Mouse (Mus musculus): ENCODE data around the gene Otulinl. TPM values are rescaled to one million over a fixed set of nuclear protein-coding genes. Genes with fewer than 3 reads are reported as not detected.

The Otulinl gene
- polyA plus RNA-seq, 1 experiment: 3.1 TPM

- Histone ChIP-seq H3K27me3 (ENCODE audit: control insufficient read depth, insufficient read depth, low read length) (no peaks in the 10 kb centered on the region), H3K4me1 (ENCODE audit: control insufficient read depth, insufficient read depth, low read length) (peaks cover 5% of the 10 kb centered on the region), H3K27ac (ENCODE audit: control insufficient read depth, insufficient read depth, low read depth, low read length) (no peak overlapping the region), H3K4me3 (ENCODE audit: control insufficient read depth, low read depth, low read length) (no peak overlapping the region), H3K36me3 (ENCODE audit: control insufficient read depth, insufficient read depth, low read length) (no peaks in the 10 kb centered on the region)
- TF ChIP-seq CTCF (IDR thresholded peaks at IDR 0.05; ENCODE audit: control insufficient read depth, insufficient read depth, insufficient replicate concordance, low read depth, low read length): no peak
- no peak for TF ChIP-seq POLR2A (IDR thresholded peaks at IDR 0.05; ENCODE audit: control insufficient read depth, low read depth, low read length)
Measured at GRCm38 (mm10) chr15:27633941-27634900, 47.2 kb downstream of the Otulinl start.

GRCm38 (mm10) chr15:27630601-27631383, 50.6 kb downstream of the Otulinl start, which contains the start of gene Otulin:
Gene Otulin (minus strand): TSS chr15:27630693.
- H3K27ac ChIP-seq (ENCODE audit: control insufficient read depth, insufficient read depth, low read depth, low read length): peak within 1 kb of the TSS; percentile 70
- TF ChIP-seq POLR2A (IDR thresholded peaks at IDR 0.05; ENCODE audit: control insufficient read depth, low read depth, low read length): peak; percentile 84
- no peak for TF ChIP-seq CTCF (IDR thresholded peaks at IDR 0.05; ENCODE audit: control insufficient read depth, insufficient read depth, insufficient replicate concordance, low read depth, low read length)
- H3K27me3 ChIP-seq (ENCODE audit: control insufficient read depth, insufficient read depth, low read length): no peaks in the 10 kb centered on the region
- H3K4me3 ChIP-seq (ENCODE audit: control insufficient read depth, low read depth, low read length): peak within 1 kb of the TSS; percentile 95
- H3K4me1 ChIP-seq (ENCODE audit: control insufficient read depth, insufficient read depth, low read length): peaks cover 5% of the 10 kb centered on the region
- no peaks in the 10 kb centered on the region for H3K36me3 ChIP-seq (ENCODE audit: control insufficient read depth, insufficient read depth, low read length)

- Histone ChIP-seq H3K4me1 (ENCODE audit: control insufficient read depth, insufficient read depth, low read length) (peaks cover 5% of the 10 kb centered on the region), H3K4me3 (ENCODE audit: control insufficient read depth, low read depth, low read length) (peak overlapping the region; percentile 95), H3K27me3 (ENCODE audit: control insufficient read depth, insufficient read depth, low read length) (no peaks in the 10 kb centered on the region), H3K36me3 (ENCODE audit: control insufficient read depth, insufficient read depth, low read length) (no peaks in the 10 kb centered on the region), H3K27ac (ENCODE audit: control insufficient read depth, insufficient read depth, low read depth, low read length) (peak overlapping the region; percentile 60)
- TF ChIP-seq POLR2A (IDR thresholded peaks at IDR 0.05; ENCODE audit: control insufficient read depth, low read depth, low read length) (no peak), CTCF (IDR thresholded peaks at IDR 0.05; ENCODE audit: control insufficient read depth, insufficient read depth, insufficient replicate concordance, low read depth, low read length) (no peak)
Measured at GRCm38 (mm10) chr15:27629800-27630600, 51.4 kb downstream of the Otulinl start.

- H3K27me3 ChIP-seq (ENCODE audit: control insufficient read depth, insufficient read depth, low read length): no peaks in the 10 kb centered on the region
- no peak overlapping the region for H3K4me3 ChIP-seq (ENCODE audit: control insufficient read depth, low read depth, low read length)
- TF ChIP-seq CTCF (IDR thresholded peaks at IDR 0.05; ENCODE audit: control insufficient read depth, insufficient read depth, insufficient replicate concordance, low read depth, low read length): no peak
- TF ChIP-seq POLR2A (IDR thresholded peaks at IDR 0.05; ENCODE audit: control insufficient read depth, low read depth, low read length): no peak
- H3K36me3 ChIP-seq (ENCODE audit: control insufficient read depth, insufficient read depth, low read length): no peaks in the 10 kb centered on the region
- no peak overlapping the region for H3K27ac ChIP-seq (ENCODE audit: control insufficient read depth, insufficient read depth, low read depth, low read length)
- peaks cover 5% of the 10 kb centered on the region for H3K4me1 ChIP-seq (ENCODE audit: control insufficient read depth, insufficient read depth, low read length)
Measured at GRCm38 (mm10) chr15:27629046-27629445, 52.3 kb downstream of the Otulinl start.

- Histone ChIP-seq H3K4me1 (ENCODE audit: control insufficient read depth, insufficient read depth, low read length) (peaks cover 5% of the 10 kb centered on the region), H3K27ac (ENCODE audit: control insufficient read depth, insufficient read depth, low read depth, low read length) (no peak overlapping the region)
- TF ChIP-seq CTCF (IDR thresholded peaks at IDR 0.05; ENCODE audit: control insufficient read depth, insufficient read depth, insufficient replicate concordance, low read depth, low read length) (no peak), POLR2A (IDR thresholded peaks at IDR 0.05; ENCODE audit: control insufficient read depth, low read depth, low read length) (no peak)
Measured at GRCm38 (mm10) chr15:27627794-27628193, 53.6 kb downstream of the Otulinl start.

GRCm38 (mm10) chr15:27626314-27626713, 55.1 kb downstream of the Otulinl start:
- TF ChIP-seq CTCF (IDR thresholded peaks at IDR 0.05; ENCODE audit: control insufficient read depth, insufficient read depth, insufficient replicate concordance, low read depth, low read length) (no peak), POLR2A (IDR thresholded peaks at IDR 0.05; ENCODE audit: control insufficient read depth, low read depth, low read length) (no peak)

More at GRCm38 (mm10) chr15:27627794-27628193, 53.6 kb downstream of the Otulinl start:
- Histone ChIP-seq H3K4me3 (ENCODE audit: control insufficient read depth, low read depth, low read length) (no peak overlapping the region), H3K36me3 (ENCODE audit: control insufficient read depth, insufficient read depth, low read length) (no peaks in the 10 kb centered on the region), H3K27me3 (ENCODE audit: control insufficient read depth, insufficient read depth, low read length) (no peaks in the 10 kb centered on the region)

More at GRCm38 (mm10) chr15:27626314-27626713, 55.1 kb downstream of the Otulinl start:
- H3K27me3 ChIP-seq (ENCODE audit: control insufficient read depth, insufficient read depth, low read length): no peaks in the 10 kb centered on the region
- no peak overlapping the region for H3K27ac ChIP-seq (ENCODE audit: control insufficient read depth, insufficient read depth, low read depth, low read length)
- peaks cover 5% of the 10 kb centered on the region for H3K4me1 ChIP-seq (ENCODE audit: control insufficient read depth, insufficient read depth, low read length)
- H3K36me3 ChIP-seq (ENCODE audit: control insufficient read depth, insufficient read depth, low read length): no peaks in the 10 kb centered on the region
- no peak overlapping the region for H3K4me3 ChIP-seq (ENCODE audit: control insufficient read depth, low read depth, low read length)
